Mouse (Mus musculus) gastrocnemius, postnatal 36 days (tissue): Measurements from ENCODE around the gene Rapgef1. TPM values are rescaled to one million over a fixed set of nuclear protein-coding genes. Genes with fewer than 3 reads are reported as not detected.

Source experiments
- DNase-seq, 2 experiments: peaks; one replicate each; pipeline ENCODE4 v3.0.0; 2022
- intact Hi-C: fragments of 180-260 bp; cut with DNase I; formaldehyde crosslinking; loops from one replicate; pipeline ENCODE4 v1.15.1; 2025
- long read RNA-seq, 2 experiments: library from polyadenylated mRNA; stranded (forward); transcript quantifications; one replicate each; pipeline ENCODE4 v2.0.0; 2021
- total RNA-seq, 2 experiments: library from RNA; stranded (reverse); gene quantifications; 2 replicates each; pipeline ENCODE4 v1.2.3; 2021

Rapgef1 gene
- total RNA-seq = 100 to 1,000 TPM; 102 to 117 TPM
- long read RNA-seq, experiment 1, full-length matches to known transcripts = 1 of 35 reads
- long read RNA-seq, experiment 1, partial matches to known transcripts = 6 of 35 reads
- long read RNA-seq, experiment 1, other reads (novel, unspliced or antisense) = 28 of 35 reads
- long read RNA-seq, experiment 2, full-length matches to known transcripts = 1 of 44 reads
- long read RNA-seq, experiment 2, partial matches to known transcripts = 5 of 44 reads
- long read RNA-seq, experiment 2, other reads (novel, unspliced or antisense) = 38 of 44 reads

DNA sequence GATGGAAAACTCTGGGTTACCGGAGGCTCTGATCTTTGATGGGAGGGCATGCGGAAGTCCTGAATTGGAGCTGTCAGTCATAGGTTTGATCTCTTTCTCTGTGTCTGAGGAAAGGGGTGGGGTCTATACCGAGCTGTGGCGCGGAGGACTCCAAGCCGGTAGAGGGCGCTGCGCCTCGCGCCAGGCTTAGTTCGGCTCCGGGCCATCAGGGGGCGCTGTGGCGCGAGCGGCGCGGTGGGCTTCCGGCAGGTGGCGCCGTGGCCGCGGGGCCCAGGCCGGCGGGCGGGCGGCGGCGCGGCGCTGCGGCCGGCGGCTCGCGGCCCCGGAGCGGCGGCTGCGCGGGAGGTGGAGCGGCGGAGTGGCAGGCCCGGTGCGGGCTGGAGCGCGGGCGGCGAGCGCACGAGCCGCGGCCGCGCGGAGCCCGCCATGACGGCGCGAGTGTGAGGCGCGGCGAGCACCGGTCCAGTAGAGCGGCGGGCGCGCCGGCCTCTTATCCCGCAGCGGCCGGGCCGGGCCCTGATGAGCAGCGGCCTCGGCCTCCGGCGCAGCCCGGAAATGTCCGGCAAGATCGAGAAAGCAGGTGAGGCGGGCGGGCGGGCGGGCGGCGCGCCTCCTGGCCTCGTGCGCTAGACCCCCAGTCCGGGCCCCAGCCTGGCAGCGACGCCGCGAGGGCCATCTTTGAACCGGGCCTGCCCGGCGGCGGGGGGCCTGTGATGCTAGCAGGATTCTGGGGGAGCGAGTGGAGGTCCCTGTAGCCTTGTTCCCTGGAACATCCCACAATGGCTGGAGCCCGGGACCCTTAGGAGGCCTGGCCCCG lies at the start of gene Rapgef1:
Gene Rapgef1 (plus strand): TSS at position 237 of the 817 bp plus-strand sequence.
- intact Hi-C loops = loop anchor here (1.0 to 5.0 kb wide), 3 partner anchors 33 to 111 kb away; no protein-coding TSS in a partner anchor
- peak; percentile 78 to 92 for DNase-seq

DNA sequence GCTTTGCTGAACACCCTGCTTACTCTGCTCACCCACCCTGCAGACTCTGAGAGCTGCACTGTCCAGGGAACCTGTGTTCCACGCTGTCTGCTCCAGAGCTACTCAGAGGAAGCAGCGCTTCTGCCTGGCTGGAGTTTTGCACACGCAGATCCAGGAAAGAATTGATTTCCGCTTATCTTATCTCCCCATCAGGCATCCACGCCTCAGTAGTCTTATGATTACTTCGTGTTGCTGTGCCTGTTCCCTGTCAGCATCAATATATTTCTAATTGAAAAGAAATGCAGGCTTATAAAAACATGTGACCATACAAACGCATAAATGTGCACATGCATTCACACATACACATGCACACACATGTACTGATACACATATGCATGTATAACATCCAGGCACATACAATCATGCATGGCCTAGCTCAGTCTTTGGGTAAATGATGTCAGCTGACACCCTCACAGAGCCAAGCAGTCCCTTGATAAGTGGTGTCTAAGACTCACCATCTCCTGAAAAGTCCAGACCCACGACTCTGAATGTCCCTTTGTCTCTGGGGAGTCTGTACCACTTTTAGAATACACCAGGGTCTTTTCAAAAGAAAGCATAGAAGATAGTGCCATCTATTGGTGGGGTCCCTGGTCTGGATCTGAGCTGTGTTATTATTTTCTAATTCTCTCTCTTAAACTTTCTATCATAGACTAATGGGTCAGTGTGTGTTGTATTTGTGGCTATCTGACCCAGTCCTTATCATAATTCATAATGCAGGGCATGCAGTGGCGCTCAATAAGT lies 47.4 kb upstream of the Rapgef1 start:
- intact Hi-C loops = no loop called here

DNA sequence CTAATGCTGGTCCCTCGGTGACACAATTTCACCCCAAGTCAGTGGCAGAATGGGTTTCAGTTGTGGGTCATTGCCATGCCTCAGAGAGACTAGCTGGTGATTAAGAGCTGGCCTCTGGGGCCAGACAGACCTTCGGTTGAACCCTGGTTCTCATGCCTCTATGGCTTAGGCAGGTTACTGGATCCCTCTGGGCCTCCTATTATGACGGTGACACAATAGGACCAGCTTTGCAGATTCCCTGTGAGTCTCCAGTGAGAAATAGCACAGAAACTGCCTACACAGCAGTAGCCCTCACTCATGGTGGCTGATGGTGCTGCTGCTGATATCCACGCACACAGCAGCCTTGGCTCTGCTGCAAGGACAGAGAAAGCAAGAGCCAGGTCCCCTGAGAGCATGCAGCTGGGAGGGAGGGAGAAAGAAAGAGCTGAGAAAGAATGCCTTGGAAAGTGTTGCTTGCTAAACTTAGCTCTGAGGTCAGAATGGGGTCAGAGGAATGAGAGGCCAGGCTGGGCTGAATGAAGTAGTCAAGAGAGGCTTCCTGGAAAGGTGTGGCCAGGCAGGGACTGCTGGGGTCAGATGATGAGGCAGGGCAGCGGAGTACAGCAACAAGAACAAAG lies 46.6 kb upstream of the Rapgef1 start:
- intact Hi-C loops = no loop called here
- no peak for DNase-seq

More for the DNA sequence above, 47.4 kb upstream of the Rapgef1 start:
- no peak for DNase-seq

- intact Hi-C loops = no loop called here
Measured at GRCm38 (mm10) chr2:29573591-29573990, 45.9 kb upstream of the Rapgef1 start.

DNA sequence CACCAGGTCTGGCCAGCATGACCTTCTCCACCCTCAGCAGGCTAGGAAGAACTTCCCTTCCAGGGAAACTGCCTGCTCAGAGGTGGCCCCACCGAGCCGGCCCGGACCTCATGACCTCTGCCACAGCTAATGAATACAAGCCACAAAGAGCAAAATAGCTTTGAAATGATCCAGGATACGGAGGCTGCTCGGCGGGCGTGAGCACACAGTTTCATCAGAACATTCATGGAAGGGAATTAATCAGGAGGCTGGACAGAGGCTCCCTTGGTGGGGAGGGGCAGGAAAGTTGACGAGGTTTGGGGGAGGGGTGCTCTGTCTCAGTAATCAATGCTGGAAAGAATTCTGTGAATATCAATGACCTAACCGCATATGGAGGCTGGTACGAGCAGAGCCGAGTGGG lies 45.3 kb upstream of the Rapgef1 start:
- intact Hi-C loops = no loop called here

More at GRCm38 (mm10) chr2:29573591-29573990, 45.9 kb upstream of the Rapgef1 start:
- DNase-seq = peak in 1 of 2 experiments; percentile 30

DNA sequence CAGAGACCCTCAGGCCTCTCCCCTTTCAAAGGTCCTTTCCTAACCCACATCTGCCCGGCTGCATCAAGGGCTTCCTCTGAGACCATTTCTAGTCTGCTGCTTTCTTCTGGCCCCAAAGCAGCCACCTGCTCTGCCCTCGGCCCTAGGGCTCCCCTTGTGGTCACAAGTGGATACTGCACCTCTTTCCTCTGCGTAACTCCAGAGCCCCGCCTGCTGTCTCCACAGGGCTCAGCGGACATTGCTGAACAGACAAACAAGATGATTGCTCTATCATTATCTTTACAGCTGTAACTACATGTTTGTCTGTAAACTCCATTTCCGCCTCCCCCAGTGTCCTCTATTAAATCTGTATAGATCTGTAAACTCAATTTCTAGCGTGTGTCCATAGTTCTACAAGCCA lies 37.1 kb upstream of the Rapgef1 start:
- intact Hi-C loops = no loop called here
- peak; percentile 56 to 64 for DNase-seq

More for the DNA sequence above, 45.3 kb upstream of the Rapgef1 start:
- DNase-seq = no peak

DNA sequence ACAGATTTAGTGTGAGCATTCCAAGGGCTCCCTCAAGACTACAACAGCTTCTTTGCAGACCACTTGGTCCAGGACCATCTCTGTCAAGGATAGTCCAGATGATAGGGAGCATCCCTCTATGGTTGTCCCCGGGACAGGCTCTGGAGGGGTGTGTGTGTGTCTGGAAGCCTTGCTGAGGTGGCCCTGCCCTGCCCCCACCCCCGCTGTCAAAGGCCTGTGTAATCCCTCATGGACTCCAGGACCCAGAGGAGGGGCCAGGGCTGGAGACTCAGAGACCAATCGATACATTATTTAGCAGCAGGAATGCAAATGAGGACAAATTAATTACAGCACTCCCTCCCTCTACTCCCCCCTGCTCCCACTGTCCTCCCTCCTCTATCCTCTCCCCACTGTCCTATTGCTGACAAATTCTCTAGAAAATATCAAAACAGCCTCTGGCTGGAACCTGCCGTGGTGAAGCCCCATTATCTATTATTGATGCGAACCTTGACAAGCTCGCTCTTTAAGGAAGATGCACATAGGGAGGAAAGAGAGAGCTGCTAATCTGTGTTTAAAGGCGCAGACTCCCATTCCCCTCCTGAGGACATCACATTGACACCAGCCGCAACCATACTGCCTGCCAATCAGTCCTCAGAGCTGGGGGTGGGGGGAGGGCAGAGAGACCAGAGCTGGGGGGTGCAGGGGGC lies 33.4 kb upstream of the Rapgef1 start:
- intact Hi-C loops = no loop called here
- DNase-seq = no peak

- intact Hi-C loops = no loop called here
- DNase-seq = no peak
Measured at GRCm38 (mm10) chr2:29588006-29588405, 31.5 kb upstream of the Rapgef1 start.

DNA sequence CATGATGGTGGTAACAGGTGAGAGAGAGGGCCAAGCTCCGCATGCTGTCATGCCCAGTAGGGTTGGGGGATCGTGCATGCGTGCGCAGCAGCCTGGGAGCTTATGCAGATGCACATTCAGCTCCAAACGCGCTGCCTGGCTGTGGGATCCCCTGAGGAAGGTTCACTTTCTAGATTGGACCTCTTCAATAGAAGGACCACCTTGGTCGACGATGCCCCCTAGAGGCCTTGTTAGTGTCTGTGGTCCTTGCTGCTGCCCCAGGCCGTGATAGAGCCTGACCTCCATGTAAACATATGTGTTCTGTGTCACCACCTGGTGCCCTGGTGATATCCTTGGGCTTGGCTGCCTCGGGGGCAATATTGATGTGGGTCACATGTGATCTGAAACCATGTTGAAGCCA lies 30.3 kb upstream of the Rapgef1 start:
- intact Hi-C loops = no loop called here
- DNase-seq = no peak

GRCm38 (mm10) chr2:29591626-29592025 lies 27.9 kb upstream of the Rapgef1 start:
- DNase-seq = no peak
- intact Hi-C loops = no loop called here

GRCm38 (mm10) chr2:29592537-29592936 lies 27.0 kb upstream of the Rapgef1 start:
- DNase-seq = no peak
- intact Hi-C loops = no loop called here

DNA sequence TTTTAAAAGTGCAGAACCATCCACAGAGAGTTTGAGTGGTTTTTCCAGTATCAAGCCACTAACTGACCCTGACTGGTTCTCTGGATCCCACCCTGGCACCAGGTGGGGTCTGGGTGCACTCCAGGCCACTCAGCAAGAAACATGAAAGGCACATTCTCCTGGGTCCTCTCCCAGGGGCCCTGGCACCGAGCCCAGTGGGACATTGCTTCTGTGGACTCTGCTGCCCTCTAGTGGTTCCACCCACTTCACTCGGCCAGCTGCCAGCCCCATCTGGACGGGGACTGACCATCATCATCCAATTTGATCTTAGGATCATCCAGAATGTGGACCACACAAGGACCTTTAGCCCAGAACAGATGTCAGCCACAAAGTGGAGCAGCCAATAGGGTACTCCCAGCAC lies 15.6 kb upstream of the Rapgef1 start:
- peak; percentile 67 to 81 for DNase-seq
- intact Hi-C loops = loop anchor here (5.0 kb wide), 1 partner anchor 682 kb away; no protein-coding TSS in a partner anchor

DNA sequence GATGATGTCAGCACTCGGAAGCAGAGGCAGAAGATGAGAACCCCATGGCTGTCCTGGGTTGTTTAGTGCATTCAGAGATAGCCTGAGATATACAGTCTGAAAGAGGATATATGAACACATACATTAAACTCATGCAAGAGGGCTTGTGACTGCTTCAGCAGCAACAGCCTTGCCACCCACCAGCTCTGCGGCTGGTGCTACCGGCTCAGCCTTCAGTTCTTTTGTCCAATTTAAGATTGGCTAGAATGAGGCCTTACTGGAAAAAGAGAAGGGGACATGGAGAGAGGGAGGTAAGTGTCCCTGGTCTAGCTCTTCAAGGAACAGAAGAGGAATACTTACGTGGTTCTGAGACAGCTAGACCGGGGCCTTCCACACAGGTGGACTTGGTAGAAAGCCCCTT lies 13.9 kb upstream of the Rapgef1 start:
- no peak for DNase-seq
- intact Hi-C loops = no loop called here

GRCm38 (mm10) chr2:29606460-29606859 lies 13.1 kb upstream of the Rapgef1 start:
- DNase-seq = no peak
- intact Hi-C loops = no loop called here

- no peak for DNase-seq
- intact Hi-C loops = loop anchor here (5.0 kb wide), 1 partner anchor 35 kb away; no protein-coding TSS in a partner anchor
Measured at GRCm38 (mm10) chr2:29617341-29617740, 2.2 kb upstream of the Rapgef1 start.

DNA sequence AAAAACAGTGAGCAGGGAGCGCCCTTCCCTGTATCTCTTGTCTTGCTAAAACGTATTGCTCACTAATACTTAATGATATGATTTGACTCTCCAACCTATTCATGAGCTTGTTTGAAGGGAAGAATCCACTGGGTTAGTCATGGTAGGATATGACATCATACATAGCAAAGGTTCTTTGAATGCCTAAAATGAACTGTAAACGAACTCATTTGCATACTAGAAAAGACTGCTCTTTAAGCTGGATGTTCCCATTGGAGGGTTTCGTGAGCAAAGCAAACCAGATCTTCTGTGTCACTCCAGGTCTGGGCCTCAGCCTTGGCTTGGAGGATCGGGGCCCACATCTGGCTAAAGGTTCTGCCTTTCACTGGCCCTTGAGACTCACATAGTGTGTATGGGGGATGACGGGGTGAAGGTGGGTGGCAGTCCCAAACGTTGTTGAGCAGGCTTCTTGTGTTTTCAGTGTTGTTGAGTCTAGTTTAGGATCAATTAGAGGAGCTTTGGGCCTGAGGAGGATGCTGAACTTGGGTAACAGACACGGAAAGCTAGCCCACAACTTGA lies 515 bp upstream of the Rapgef1 start:
- intact Hi-C loops = loop anchor here (2.0 to 5.0 kb wide), 2 partner anchors 33 to 112 kb away; no protein-coding TSS in a partner anchor
- DNase-seq = no peak

DNA sequence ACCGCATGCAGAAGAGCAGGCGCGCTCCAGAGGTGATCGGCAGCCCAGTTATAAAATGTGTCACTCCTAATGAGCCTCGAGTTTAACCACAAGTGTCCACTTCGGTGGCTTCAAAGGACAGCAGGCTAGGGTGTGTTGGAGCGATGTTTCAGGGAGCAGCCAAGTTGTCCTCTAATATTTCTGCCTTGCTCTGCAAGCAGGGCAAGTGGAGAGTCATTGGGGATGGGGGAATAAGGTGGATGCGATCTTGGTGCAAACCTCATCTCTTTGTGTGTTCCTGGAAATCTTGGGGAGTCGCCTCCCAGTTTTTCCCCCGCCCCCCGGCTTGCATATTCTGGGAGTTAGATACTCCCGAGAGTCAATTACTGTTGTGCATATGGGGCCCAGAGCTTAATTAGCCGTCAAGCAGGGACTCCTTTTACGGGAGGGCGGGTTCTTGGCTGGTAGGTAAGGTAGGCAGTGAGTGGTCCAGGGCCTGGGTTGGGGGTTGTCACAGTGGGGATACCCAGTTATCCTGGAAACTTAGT lies 844 bp downstream of the Rapgef1 start:
- no peak for DNase-seq

DNA sequence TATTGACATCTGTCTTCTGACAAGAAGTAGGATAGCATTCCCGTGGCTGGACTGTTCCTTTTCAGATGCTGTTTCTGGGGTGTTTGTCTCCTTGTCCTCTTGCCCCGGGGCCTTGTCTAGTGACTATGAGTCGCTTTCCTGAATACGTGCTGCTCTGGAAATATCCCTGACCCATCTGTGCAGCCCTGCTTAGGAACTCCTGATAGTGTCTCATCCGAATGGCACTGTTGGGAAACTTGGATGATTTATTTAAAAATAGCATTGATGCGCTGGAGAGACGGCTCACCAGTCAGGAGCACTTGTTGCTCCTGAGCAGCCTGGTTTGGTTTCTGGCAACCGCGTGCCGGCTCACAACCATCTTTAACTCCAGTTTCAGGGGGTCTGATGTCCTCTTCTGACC lies 1.6 kb downstream of the Rapgef1 start:
- no peak for DNase-seq
- intact Hi-C loops = no loop called here

More for the DNA sequence above, 844 bp downstream of the Rapgef1 start:
- intact Hi-C loops = loop anchor here (1.0 kb wide), 1 partner anchor 51 kb away; no protein-coding TSS in a partner anchor

GRCm38 (mm10) chr2:29621636-29622035 lies 2.1 kb downstream of the Rapgef1 start:
- no peak for DNase-seq
- intact Hi-C loops = no loop called here
